Mouse (Mus musculus): ENCODE data around the gene Nom1. TPM values are rescaled to one million over a fixed set of nuclear protein-coding genes. Genes with fewer than 3 reads are reported as not detected.

Gene Nom1
- polyA plus RNA-seq, 1 experiment from 2014 or later: 26.2 TPM

DNA sequence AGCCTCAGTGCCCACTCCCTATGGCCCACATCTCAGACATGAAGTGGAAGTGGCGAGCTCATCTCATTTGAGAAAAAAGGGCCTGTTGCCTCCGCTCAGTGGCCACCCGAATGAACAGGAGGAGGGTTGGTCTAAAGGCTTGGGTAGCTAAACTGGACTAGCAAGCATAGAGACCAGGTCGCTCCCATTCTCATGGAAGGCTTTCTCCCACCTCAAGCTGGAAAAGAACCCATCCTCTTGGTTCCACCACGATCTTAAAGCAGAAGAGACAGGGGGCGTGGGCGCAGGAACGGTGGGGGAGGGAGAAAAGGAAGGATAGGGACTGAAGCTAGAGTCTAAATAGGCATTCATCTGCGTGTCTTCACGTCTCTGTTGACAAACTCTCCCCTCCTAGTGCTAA, 40.6 kb downstream of the Nom1 start:
- DNase-seq (ENCODE audit: low spot score) (no peak), ATAC-seq (replicated peaks; ENCODE audit: low FRiP score, low TSS enrichment, low read depth) (no peak)
- WGBS: 11% methylated on average over 10 of the region's 10 CpGs
- Histone ChIP-seq H3K4me3 (ENCODE audit: low read depth, low read length) (no peak overlapping the region), H3K9me3 (ENCODE audit: control insufficient read depth, low read length) (no peaks in the 10 kb centered on the region), H3K9ac (ENCODE audit: low read length) (no peak overlapping the region), H3K36me3 (ENCODE audit: control insufficient read depth, insufficient read depth, low read length) (no peaks in the 10 kb centered on the region), H3K27ac (ENCODE audit: low read depth) (no peak overlapping the region), H3K4me2 (ENCODE audit: low read length) (no peak overlapping the region), H3K4me1 (replicated peaks; ENCODE audit: control insufficient read depth, insufficient read depth, low read length) (0 out of 2 replicates have a peak, but pooled peaks cover 5% of the 10 kb centered on the region), H3K27me3 (replicated peaks; ENCODE audit: control insufficient read depth, insufficient read depth, low read length) (peaks cover 96% of the 10 kb centered on the region)

DNA sequence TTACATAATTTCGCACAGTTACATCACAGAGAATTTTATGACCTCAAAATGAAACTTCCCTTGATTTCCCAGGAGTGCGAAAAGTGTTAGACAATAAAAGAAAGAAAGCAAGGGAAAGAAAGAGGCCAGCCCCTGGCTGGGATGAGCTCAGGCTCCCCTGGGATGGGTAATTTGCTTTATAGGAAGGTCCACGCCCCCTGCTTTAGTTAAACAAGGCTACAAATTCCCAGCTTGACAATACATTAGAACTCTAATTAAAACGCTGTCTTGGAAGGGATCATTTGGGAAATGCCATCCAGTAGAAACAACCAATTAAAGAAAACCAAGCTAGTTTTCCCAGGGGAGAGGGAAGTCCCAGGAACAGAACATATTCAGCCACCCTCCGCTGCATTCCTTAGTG, 41.1 kb downstream of the Nom1 start:
- Histone ChIP-seq H3K9ac (ENCODE audit: low read length) (no peak overlapping the region), H3K9me3 (ENCODE audit: control insufficient read depth, low read length) (no peaks in the 10 kb centered on the region), H3K27me3 (replicated peaks; ENCODE audit: control insufficient read depth, insufficient read depth, low read length) (peaks cover 100% of the 10 kb centered on the region), H3K4me2 (ENCODE audit: low read length) (peak overlapping the region; percentile 28; the same call in 1 of the 2 replicates), H3K27ac (ENCODE audit: low read depth) (no peak overlapping the region), H3K36me3 (ENCODE audit: control insufficient read depth, insufficient read depth, low read length) (no peaks in the 10 kb centered on the region), H3K4me1 (replicated peaks; ENCODE audit: control insufficient read depth, insufficient read depth, low read length) (0 out of 2 replicates have a peak, but pooled peaks cover 5% of the 10 kb centered on the region), H3K4me3 (ENCODE audit: low read depth, low read length) (0 out of 2 replicates have a peak overlapping the region, but pooled peaks have one; percentile 3)
- ATAC-seq (replicated peaks; ENCODE audit: low FRiP score, low TSS enrichment, low read depth): no peak
- 9% methylated on average over 5 of the region's 5 CpGs for WGBS
- DNase-seq (ENCODE audit: low spot score): no peak

GRCm38 (mm10) chr5:29476021-29476420, 41.6 kb downstream of the Nom1 start:
- no peak overlapping the region for H3K9ac ChIP-seq (ENCODE audit: low read length)
- no peak overlapping the region for H3K27ac ChIP-seq (ENCODE audit: low read depth)
- ATAC-seq (replicated peaks; ENCODE audit: low FRiP score, low TSS enrichment, low read depth) (no peak), DNase-seq (ENCODE audit: low spot score) (no peak)
- no peaks in the 10 kb centered on the region for H3K36me3 ChIP-seq (ENCODE audit: control insufficient read depth, insufficient read depth, low read length)
- WGBS: 36% methylated on average over 1 of the region's 1 CpGs
- H3K9me3 ChIP-seq (ENCODE audit: control insufficient read depth, low read length): no peaks in the 10 kb centered on the region
- 0 out of 2 replicates have a peak, but pooled peaks cover 5% of the 10 kb centered on the region for H3K4me1 ChIP-seq (replicated peaks; ENCODE audit: control insufficient read depth, insufficient read depth, low read length)
- H3K27me3 ChIP-seq (replicated peaks; ENCODE audit: control insufficient read depth, insufficient read depth, low read length): peaks cover 100% of the 10 kb centered on the region
- peak overlapping the region; percentile 28; the same call in 1 of the 2 replicates for H3K4me2 ChIP-seq (ENCODE audit: low read length)
- 0 out of 2 replicates have a peak overlapping the region, but pooled peaks have one; percentile 3 for H3K4me3 ChIP-seq (ENCODE audit: low read depth, low read length)

DNA sequence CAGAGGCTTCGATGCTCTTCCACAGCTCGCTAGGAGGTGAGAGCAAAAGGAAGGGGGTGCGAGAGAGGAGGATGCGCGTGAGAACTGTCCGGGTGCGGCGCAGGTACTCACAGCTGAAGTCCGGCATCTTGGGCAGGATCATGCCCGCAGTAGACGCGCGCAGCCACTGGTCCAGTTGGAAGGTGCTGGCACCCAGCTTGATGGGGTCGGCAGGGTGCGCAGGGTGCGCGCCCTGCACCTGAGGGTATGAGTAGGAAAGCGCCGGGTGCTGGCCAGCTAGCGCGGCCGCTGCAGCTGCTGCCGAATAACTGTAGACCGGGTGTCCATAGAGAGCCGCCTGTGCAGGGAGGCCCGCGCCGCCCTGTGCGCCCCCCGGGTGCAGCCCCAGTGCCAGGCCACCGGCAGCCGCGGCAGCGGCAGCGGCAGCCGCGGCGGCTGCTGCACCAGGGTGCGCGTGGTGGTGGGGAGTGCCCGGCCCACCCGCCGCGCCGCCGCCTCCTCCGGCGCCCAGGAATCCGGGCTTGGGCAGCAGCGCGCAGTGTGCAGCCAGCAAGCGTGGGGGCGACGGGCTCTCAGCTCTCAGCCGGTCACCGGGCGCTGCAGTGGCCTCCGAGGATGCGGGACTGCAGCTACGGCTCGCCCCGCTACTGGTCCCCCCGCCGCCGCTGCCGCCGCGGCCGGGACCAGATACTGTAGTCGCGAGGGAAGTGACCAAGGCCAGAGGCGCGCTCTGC, 43.2 kb downstream of the Nom1 start:
- Histone ChIP-seq H3K27ac (ENCODE audit: low read depth) (no peak overlapping the region), H3K4me3 (ENCODE audit: low read depth, low read length) (peak overlapping the region; percentile 43), H3K36me3 (ENCODE audit: control insufficient read depth, insufficient read depth, low read length) (no peaks in the 10 kb centered on the region), H3K4me1 (replicated peaks; ENCODE audit: control insufficient read depth, insufficient read depth, low read length) (0 out of 2 replicates have a peak, but pooled peaks cover 5% of the 10 kb centered on the region), H3K9ac (ENCODE audit: low read length) (peak overlapping the region; percentile 44), H3K4me2 (ENCODE audit: low read length) (peak overlapping the region; percentile 57), H3K9me3 (ENCODE audit: control insufficient read depth, low read length) (no peaks in the 10 kb centered on the region), H3K27me3 (replicated peaks; ENCODE audit: control insufficient read depth, insufficient read depth, low read length) (peaks cover 100% of the 10 kb centered on the region)
- peak; percentile 22; the same call in 1 of the 2 replicates for ATAC-seq (replicated peaks; ENCODE audit: low FRiP score, low TSS enrichment, low read depth)
- 1% methylated on average over 59 of the region's 73 CpGs for WGBS
- DNase-seq (ENCODE audit: low spot score): peak; percentile 72

DNA sequence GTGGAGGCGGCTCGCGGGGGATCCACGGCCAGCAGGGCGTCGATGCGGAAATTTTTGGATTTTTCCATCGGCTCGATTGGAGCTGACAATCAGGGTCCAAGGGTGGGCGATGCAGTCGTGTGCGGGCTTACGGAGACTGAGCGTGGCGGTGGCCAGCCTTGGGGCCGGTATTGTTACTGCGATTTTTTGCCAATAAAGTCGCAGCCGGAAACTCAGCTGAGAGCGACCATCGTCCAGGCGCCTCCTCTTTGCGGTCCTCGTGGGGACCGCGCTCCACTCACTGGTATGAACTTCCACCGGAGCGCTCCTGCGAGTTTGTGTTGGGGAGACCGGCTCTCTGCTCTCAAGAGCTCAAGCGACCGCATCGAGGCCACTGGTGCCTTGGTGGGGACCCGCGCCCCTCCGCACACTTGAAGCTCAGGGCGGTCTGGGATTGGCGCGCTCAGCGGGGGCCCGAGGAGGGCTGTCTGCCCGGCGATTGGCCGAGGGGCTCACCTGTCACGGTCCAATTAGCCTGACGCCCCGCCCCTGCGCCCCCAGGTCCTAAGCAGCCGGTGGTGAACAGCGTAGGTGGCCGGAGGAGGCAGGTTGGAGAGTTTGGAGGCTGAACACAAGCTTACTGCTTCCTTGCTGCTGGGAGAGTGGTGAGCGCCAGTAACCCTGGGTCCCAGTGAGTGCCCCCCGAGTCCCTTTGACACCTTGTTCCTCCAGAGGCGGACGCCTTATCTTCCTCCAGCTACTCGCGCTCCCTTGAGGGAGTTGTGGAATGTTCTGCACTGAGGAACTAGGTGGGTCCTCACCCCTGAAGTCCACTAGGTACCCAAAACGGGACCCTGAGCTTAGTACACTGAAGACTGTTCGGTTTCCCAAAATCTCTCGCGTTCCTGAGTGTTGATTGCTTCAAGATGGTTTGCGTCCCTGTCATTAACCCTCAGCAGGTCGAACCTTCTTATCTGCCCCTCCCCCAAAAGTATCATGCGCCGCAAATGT, 44.0 kb downstream of the Nom1 start, which contains the start of gene Mnx1:
TSS of gene Mnx1 (minus strand) at position 263 of the 990 bp plus-strand sequence.
- Histone ChIP-seq H3K9ac (ENCODE audit: low read length) (peak within 1 kb of the TSS; percentile 44), H3K27ac (ENCODE audit: low read depth) (no peak within 1 kb of the TSS), H3K4me2 (ENCODE audit: low read length) (peak within 1 kb of the TSS; percentile 57), H3K36me3 (ENCODE audit: control insufficient read depth, insufficient read depth, low read length) (no peaks in the 10 kb centered on the region), H3K4me1 (replicated peaks; ENCODE audit: control insufficient read depth, insufficient read depth, low read length) (0 out of 2 replicates have a peak, but pooled peaks cover 5% of the 10 kb centered on the region), H3K4me3 (ENCODE audit: low read depth, low read length) (peak within 1 kb of the TSS; percentile 43), H3K9me3 (ENCODE audit: control insufficient read depth, low read length) (no peaks in the 10 kb centered on the region), H3K27me3 (replicated peaks; ENCODE audit: control insufficient read depth, insufficient read depth, low read length) (peaks cover 100% of the 10 kb centered on the region)
- peak; percentile 85 for DNase-seq (ENCODE audit: low spot score)
- peak; percentile 90 for ATAC-seq (replicated peaks; ENCODE audit: low FRiP score, low TSS enrichment, low read depth)
- under 1% methylated on average over 65 of the region's 65 CpGs for WGBS

- Histone ChIP-seq H3K9ac (ENCODE audit: low read length) (no peak overlapping the region), H3K27ac (ENCODE audit: low read depth) (no peak overlapping the region), H3K4me3 (ENCODE audit: low read depth, low read length) (peak overlapping the region; percentile 43), H3K36me3 (ENCODE audit: control insufficient read depth, insufficient read depth, low read length) (no peaks in the 10 kb centered on the region), H3K9me3 (ENCODE audit: control insufficient read depth, low read length) (no peaks in the 10 kb centered on the region), H3K27me3 (replicated peaks; ENCODE audit: control insufficient read depth, insufficient read depth, low read length) (peaks cover 100% of the 10 kb centered on the region), H3K4me1 (replicated peaks; ENCODE audit: control insufficient read depth, insufficient read depth, low read length) (0 out of 2 replicates have a peak, but pooled peaks cover 5% of the 10 kb centered on the region), H3K4me2 (ENCODE audit: low read length) (peak overlapping the region; percentile 57)
- WGBS: 2% methylated on average over 14 of the region's 14 CpGs
- DNase-seq (ENCODE audit: low spot score) (peak; percentile 77), ATAC-seq (replicated peaks; ENCODE audit: low FRiP score, low TSS enrichment, low read depth) (peak; percentile 42)
These were observed 44.7 kb downstream of the Nom1 start for GRCm38 (mm10) chr5:29479198-29479593.

DNA sequence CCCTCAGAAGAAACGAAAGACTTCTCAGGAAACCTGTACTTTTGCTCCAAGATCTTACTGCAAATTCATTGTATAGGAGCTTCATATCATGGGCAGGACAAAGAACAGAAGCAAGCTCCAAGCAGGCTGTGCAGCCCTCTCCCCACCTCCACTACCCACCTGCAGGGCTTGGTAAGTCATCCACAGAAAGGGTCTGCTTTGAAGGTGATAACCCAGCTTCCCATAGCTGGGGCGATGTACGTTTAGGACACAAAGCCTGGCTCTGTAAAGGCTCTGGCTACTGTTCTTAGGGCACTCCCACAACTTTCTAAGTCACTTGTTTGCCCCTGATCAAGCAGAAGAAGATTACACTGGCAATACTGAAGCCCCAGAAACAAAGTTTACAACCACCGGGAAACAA, 49.3 kb downstream of the Nom1 start:
- no peak overlapping the region for H3K27ac ChIP-seq (ENCODE audit: low read depth)
- H3K4me3 ChIP-seq (ENCODE audit: low read depth, low read length): no peak overlapping the region
- no peaks in the 10 kb centered on the region for H3K36me3 ChIP-seq (ENCODE audit: control insufficient read depth, insufficient read depth, low read length)
- ATAC-seq (replicated peaks; ENCODE audit: low FRiP score, low TSS enrichment, low read depth) (no peak), DNase-seq (ENCODE audit: low spot score) (no peak)
- no peak overlapping the region for H3K4me2 ChIP-seq (ENCODE audit: low read length)
- H3K4me1 ChIP-seq (replicated peaks; ENCODE audit: control insufficient read depth, insufficient read depth, low read length): no peaks in the 10 kb centered on the region
- H3K27me3 ChIP-seq (replicated peaks; ENCODE audit: control insufficient read depth, insufficient read depth, low read length): peaks cover 100% of the 10 kb centered on the region
- H3K9me3 ChIP-seq (ENCODE audit: control insufficient read depth, low read length): no peaks in the 10 kb centered on the region
- WGBS: 11% methylated on average over 4 of the region's 4 CpGs
- H3K9ac ChIP-seq (ENCODE audit: low read length): no peak overlapping the region
